Mouse (Mus musculus) neural tube, embryonic 15.5 days (tissue): ENCODE results near the gene Lama2. TPM values are rescaled to one million over a fixed set of nuclear protein-coding genes. Genes with fewer than 3 reads are reported as not detected.
A peak's percentile ranks its signal among the peaks of the same experiment; 100 is the strongest.
"Not testable (repeated sequence)": the region's sequence is repeated elsewhere in the genome, so short reads cannot be mapped to it uniquely, and the experiment has no call there.

Experiments
- ATAC-seq: fragments of 200-750 bp; cut with Nextera tagmentation; 2 replicates; pipeline ENCODE4 v1.8.0; 2017; ENCODE audit warnings: mild to moderate bottlenecking, moderate TSS enrichment, moderate library complexity; ENCODE audit not compliant: low FRiP score
- H3K27ac ChIP-seq: fragments of 300-500 bp; sonication (generic); replicated peaks from 2 replicates; pipeline ENCODE4 v1.5.1; 2015; ENCODE audit warnings: mild to moderate bottlenecking, inconsistent platforms
- H3K27me3 ChIP-seq: fragments of 300-500 bp; sonication (generic); replicated peaks from 2 replicates; pipeline ENCODE4 v1.6.1; 2015; ENCODE audit warnings: inconsistent platforms
- H3K36me3 ChIP-seq: fragments of 300-500 bp; sonication (generic); 2 replicates; pipeline ENCODE4 v1.6.1; 2015; ENCODE audit warnings: inconsistent platforms
- H3K4me1 ChIP-seq: fragments of 300-500 bp; sonication (generic); 2 replicates; pipeline ENCODE4 v1.6.1; 2015; ENCODE audit warnings: inconsistent platforms
- H3K4me2 ChIP-seq: fragments of 300-500 bp; sonication (generic); 2 replicates; pipeline ENCODE4 v1.6.1; 2015; ENCODE audit warnings: inconsistent platforms, mild to moderate bottlenecking, moderate library complexity
- H3K4me3 ChIP-seq: fragments of 300-500 bp; sonication (generic); replicated peaks from 2 replicates; pipeline ENCODE4 v1.5.1; 2015; ENCODE audit warnings: mild to moderate bottlenecking, inconsistent platforms
- H3K9ac ChIP-seq: fragments of 300-500 bp; sonication (generic); replicated peaks from 2 replicates; pipeline ENCODE4 v1.6.1; 2015; ENCODE audit warnings: mild to moderate bottlenecking, inconsistent platforms
- H3K9me3 ChIP-seq: fragments of 300-500 bp; sonication (generic); replicated peaks from 2 replicates; pipeline ENCODE4 v1.6.1; 2016; ENCODE audit warnings: inconsistent platforms
- WGBS: fragments of 180-500 bp; shearing (Covaris S2); methylation state at CpG from one replicate; pipeline ENCODE4 v1.1.7; 2015; ENCODE audit warnings: mixed read lengths; 5-methylcytosine and 5-hydroxymethylcytosine counted together
- polyA plus RNA-seq: library from polyadenylated mRNA; unstranded; fragments of >200 nt; fragmentation: Nextera tagmentation; extraction: Ambion mirVana; gene quantifications from 2 replicates; pipeline ENCODE4 v1.2.1, GENCODE M21; 2015

The Lama2 gene
- polyA plus RNA-seq, 1 experiment from 2014 or later, result 4.5 TPM

- peak; percentile 45; the same call in 1 of the 2 replicates for ATAC-seq
- H3K27me3 ChIP-seq, result no peaks in the 10 kb centered on the region
- WGBS, result 75% methylated on average over 8 of the region's 8 CpGs
Measured at GRCm38 (mm10) chr10:26995182-26995975, 624.2 kb downstream of the Lama2 start.

DNA sequence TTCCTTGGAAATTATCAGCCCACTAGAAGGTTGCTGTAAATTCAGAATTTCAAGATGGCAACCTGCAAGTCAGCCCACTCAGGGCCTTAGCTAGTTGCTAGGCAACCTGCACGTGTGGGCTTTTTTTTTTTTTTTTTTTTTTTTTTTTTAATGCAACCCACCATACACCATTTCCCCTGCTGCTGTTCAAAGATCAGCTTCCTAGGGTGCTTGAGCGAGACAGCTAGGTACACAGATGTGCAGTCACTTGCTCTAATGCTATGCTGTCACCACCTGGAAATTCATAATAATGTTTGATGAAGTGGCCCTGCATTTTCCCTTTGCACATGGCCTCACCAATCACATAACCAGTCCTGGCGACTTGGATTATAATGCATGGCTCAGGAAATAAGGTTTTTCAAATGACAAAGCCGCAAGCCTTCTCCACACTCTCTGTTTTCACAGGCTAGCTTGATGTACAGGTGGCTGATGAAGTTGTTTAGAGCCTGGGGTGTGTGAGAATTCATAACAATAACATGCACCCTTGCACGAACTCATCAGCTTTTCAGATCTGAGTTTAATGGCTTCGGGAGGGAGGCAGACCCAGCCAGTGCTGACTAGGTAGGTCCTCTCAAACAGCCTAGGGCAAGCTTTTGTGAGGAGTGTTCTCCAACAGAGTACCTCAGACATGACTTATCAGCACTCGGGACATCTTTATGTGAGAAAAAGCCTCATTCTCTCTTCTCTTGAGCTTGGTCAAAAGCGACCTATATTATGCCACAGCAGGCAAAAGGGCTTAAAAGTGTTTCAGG, 625.4 kb downstream of the Lama2 start:
- Histone ChIP-seq H3K4me2 (no peak overlapping the region), H3K36me3 (no peaks in the 10 kb centered on the region), H3K9me3 (no peaks in the 10 kb centered on the region), H3K4me1 (peaks cover 5% of the 10 kb centered on the region; the same call in 1 of the 2 replicates), H3K27me3 (no peaks in the 10 kb centered on the region), H3K27ac (no peak overlapping the region; the same call in 1 of the 2 replicates), H3K4me3 (no peak overlapping the region), H3K9ac (no peak overlapping the region)
- WGBS, result 55% methylated on average over 8 of the region's 8 CpGs
- peak; percentile 73 for ATAC-seq

More at GRCm38 (mm10) chr10:26995182-26995975, 624.2 kb downstream of the Lama2 start:
- Histone ChIP-seq H3K27ac (no peak overlapping the region; the same call in 1 of the 2 replicates), H3K4me3 (no peak overlapping the region), H3K4me2 (no peak overlapping the region), H3K9me3 (no peaks in the 10 kb centered on the region), H3K9ac (no peak overlapping the region), H3K4me1 (peaks cover 5% of the 10 kb centered on the region; the same call in 1 of the 2 replicates), H3K36me3 (no peaks in the 10 kb centered on the region)

DNA sequence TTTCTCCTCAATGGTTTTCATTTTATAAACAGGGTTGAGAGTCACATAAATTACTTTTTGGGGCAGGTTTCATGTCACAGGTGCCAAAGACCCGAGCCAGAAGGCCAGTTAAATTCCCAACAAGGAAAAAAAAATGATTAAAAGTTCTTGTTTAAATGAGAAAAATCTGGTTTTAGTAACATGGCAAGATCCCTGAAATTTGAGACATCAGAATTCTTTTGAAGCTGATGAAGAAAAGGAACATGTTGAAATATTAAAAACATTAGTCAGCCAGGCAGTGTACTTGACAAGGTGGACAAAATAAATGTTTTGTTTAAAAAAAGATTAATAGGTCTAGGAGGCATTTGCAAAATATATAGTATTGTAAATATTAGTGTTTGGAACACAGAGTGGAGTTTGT, 634.1 kb downstream of the Lama2 start:
- Histone ChIP-seq H3K4me3 (no peak overlapping the region), H3K9ac (no peak overlapping the region), H3K27me3 (no peaks in the 10 kb centered on the region), H3K27ac (no peak overlapping the region), H3K36me3 (no peaks in the 10 kb centered on the region), H3K4me2 (no peak overlapping the region), H3K9me3 (no peaks in the 10 kb centered on the region), H3K4me1 (no peaks in the 10 kb centered on the region)
- ATAC-seq, result no peak
- WGBS, result 73% methylated on average over 1 of the region's 1 CpGs

DNA sequence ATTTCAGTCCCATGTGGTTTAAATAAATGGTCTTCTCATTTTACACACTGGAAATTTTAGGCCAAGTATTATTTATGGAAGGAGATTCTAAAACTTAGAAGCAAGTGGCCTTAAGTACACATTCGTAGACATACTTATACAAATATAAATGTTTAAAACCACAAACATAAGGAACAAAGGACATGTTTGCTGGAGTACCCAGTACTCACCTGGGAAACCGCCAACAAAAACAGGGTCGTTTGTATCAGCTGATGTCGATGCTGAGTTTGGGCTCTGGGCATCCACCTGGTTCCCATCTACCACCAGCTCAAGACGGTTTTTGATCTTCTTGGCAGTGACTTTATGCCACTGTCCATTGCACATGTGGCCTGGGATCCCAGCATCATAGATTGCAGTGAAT, 635.5 kb downstream of the Lama2 start:
- H3K36me3 ChIP-seq, H3K27me3 ChIP-seq, H3K27ac ChIP-seq, H3K9ac ChIP-seq, H3K4me3 ChIP-seq, H3K4me2 ChIP-seq, H3K4me1 ChIP-seq, H3K9me3 ChIP-seq, ATAC-seq: not testable (repeated sequence)
- WGBS, result 92% methylated on average over 5 of the region's 5 CpGs

- ATAC-seq, result no peak
- H3K27me3 ChIP-seq, result no peaks in the 10 kb centered on the region
- 89% methylated on average over 1 of the region's 1 CpGs for WGBS
- no peaks in the 10 kb centered on the region for H3K36me3 ChIP-seq
- H3K4me3 ChIP-seq, result no peak overlapping the region
- no peaks in the 10 kb centered on the region for H3K4me1 ChIP-seq
- no peak overlapping the region for H3K9ac ChIP-seq
- no peak overlapping the region for H3K27ac ChIP-seq
- H3K4me2 ChIP-seq, result no peak overlapping the region
- no peaks in the 10 kb centered on the region for H3K9me3 ChIP-seq
Measured at GRCm38 (mm10) chr10:26983583-26983982, 636.0 kb downstream of the Lama2 start.

- 81% methylated on average over 2 of the region's 2 CpGs for WGBS
- ATAC-seq, result no peak
- no peak overlapping the region for H3K9ac ChIP-seq
- H3K36me3 ChIP-seq, result no peaks in the 10 kb centered on the region
- no peak overlapping the region for H3K4me3 ChIP-seq
- no peak overlapping the region for H3K4me2 ChIP-seq
- H3K27ac ChIP-seq, result no peak overlapping the region
- no peaks in the 10 kb centered on the region for H3K27me3 ChIP-seq
- H3K9me3 ChIP-seq, result no peaks in the 10 kb centered on the region
- H3K4me1 ChIP-seq, result no peaks in the 10 kb centered on the region
Measured at GRCm38 (mm10) chr10:26982621-26983020, 636.9 kb downstream of the Lama2 start.

DNA sequence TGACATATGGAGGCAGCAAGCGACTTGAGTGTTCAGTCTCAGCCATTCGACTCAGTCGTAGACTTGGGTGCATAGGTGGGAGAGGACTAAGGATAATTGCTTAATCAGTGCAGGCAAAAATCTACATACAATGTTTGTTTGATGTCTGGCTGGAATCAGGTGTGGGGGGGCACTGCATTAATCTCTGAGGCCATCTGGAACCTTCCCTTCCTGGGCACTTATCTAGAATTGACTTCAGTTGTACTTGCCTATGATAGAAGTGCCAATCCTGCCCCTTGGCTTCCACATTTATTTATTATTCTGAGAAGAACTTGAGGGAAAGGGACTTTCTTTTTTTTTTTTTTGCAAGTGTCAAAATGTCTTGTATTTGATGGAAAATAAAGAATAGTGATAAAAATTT, 644.2 kb downstream of the Lama2 start:
- H3K4me2 ChIP-seq, result no peak overlapping the region
- 93% methylated on average over 3 of the region's 3 CpGs for WGBS
- ATAC-seq, result no peak
- no peaks in the 10 kb centered on the region for H3K4me1 ChIP-seq
- H3K36me3 ChIP-seq, result no peaks in the 10 kb centered on the region
- no peak overlapping the region for H3K9ac ChIP-seq
- no peaks in the 10 kb centered on the region for H3K9me3 ChIP-seq
- no peak overlapping the region for H3K4me3 ChIP-seq
- no peaks in the 10 kb centered on the region for H3K27me3 ChIP-seq
- H3K27ac ChIP-seq, result no peak overlapping the region

DNA sequence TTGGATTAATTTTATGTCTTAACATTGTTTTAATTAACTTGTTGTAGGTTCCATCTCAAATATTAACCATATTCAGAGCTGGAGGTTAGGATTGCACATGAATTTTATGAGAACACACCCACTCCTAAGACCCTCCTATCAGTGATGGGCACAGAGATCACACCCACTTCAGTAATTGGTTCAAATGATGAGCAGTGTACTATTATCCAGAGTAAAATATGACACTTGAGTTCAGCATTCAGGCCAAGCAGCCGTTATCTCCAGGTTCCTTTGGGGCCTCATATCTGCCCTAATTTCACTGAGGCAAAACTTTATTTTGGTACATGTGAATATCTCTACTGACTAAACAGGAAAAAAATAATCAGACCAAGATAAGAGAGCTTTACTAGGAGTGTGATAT, 645.3 kb downstream of the Lama2 start:
- WGBS, result 66% methylated on average over 1 of the region's 1 CpGs
- Histone ChIP-seq H3K4me1 (no peaks in the 10 kb centered on the region), H3K4me3 (no peak overlapping the region), H3K9ac (no peak overlapping the region), H3K9me3 (no peaks in the 10 kb centered on the region), H3K27ac (no peak overlapping the region), H3K27me3 (no peaks in the 10 kb centered on the region), H3K36me3 (no peaks in the 10 kb centered on the region), H3K4me2 (no peak overlapping the region)
- ATAC-seq, result no peak

DNA sequence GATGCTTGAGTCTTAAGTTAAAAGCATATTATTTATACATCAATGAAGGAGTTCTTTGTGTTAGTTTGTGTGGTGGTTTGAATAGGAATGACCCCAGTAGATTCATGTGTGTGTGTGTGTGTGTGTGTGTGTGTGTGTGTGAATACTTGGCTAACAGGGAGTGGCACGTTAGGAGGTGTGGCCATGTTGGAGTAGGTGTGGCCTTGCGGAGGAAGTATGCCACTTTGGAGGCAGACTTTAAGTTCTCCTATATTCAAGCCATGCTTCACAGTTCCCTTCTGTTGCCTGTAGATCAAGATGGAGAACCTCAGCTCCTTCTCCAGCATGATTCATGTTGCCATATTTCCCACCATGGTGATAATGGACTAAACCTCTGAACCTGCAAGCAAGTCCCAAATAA, 646.0 kb downstream of the Lama2 start:
- ATAC-seq, result no peak
- no peak overlapping the region for H3K4me3 ChIP-seq
- no peaks in the 10 kb centered on the region for H3K4me1 ChIP-seq
- H3K36me3 ChIP-seq, result no peaks in the 10 kb centered on the region
- no peak overlapping the region for H3K9ac ChIP-seq
- H3K27ac ChIP-seq, result no peak overlapping the region
- no peaks in the 10 kb centered on the region for H3K27me3 ChIP-seq
- H3K4me2 ChIP-seq, result no peak overlapping the region
- WGBS, result 92% methylated on average over 2 of the region's 2 CpGs
- H3K9me3 ChIP-seq, result no peaks in the 10 kb centered on the region

DNA sequence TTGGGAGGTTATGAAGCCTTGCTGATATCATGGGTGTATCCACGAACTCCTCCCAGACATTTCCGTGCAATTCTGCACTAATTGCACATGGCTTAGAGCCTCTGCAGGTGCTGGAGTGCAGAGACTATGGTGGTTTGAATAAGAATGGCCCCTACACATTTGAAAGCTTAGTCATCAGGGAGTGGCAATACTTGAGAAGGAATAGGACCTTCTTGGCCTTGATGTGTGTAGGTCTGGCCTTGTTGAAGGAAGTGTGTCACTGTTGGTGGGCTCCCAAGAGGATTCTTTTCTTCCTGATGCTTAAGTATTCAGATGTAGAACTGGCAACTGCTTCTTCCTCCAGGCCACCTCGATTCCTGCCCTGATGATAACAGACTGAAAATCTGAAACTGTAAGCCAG, 661.0 kb downstream of the Lama2 start:
- Histone ChIP-seq H3K9ac (no peak overlapping the region), H3K9me3 (no peaks in the 10 kb centered on the region), H3K27me3 (no peaks in the 10 kb centered on the region), H3K4me1 (no peaks in the 10 kb centered on the region), H3K27ac (no peak overlapping the region), H3K4me3 (no peak overlapping the region), H3K4me2 (no peak overlapping the region), H3K36me3 (no peaks in the 10 kb centered on the region)
- 86% methylated on average over 3 of the region's 3 CpGs for WGBS
- ATAC-seq, result no peak

DNA sequence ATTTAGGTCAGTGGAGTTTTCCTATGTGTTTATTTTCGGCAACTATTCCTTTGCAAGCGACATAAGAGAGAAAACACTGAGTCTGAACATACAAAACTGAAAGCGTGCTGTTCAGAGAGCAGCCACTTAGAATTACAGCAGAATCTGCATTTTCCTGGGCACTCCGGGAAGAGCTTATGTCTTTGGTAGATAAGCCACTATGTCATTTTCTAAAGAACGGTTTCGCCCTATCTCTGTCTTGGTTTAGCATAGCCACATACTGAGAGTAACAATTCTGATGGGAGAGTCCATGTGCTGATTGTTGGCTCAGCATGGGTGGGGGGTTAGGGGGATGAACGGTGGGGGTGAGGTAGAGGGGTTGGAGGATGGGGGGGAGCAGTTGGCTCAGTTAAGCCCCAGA, 669.1 kb downstream of the Lama2 start:
- no peak for ATAC-seq
- H3K4me1 ChIP-seq, result no peaks in the 10 kb centered on the region
- H3K27me3 ChIP-seq, result no peaks in the 10 kb centered on the region
- no peak overlapping the region for H3K4me2 ChIP-seq
- H3K4me3 ChIP-seq, result no peak overlapping the region
- no peak overlapping the region for H3K9ac ChIP-seq
- no peak overlapping the region for H3K27ac ChIP-seq
- H3K36me3 ChIP-seq, result no peaks in the 10 kb centered on the region
- WGBS, result 88% methylated on average over 7 of the region's 7 CpGs
- no peaks in the 10 kb centered on the region for H3K9me3 ChIP-seq

- H3K27ac ChIP-seq, result no peak overlapping the region
- H3K9me3 ChIP-seq, result no peaks in the 10 kb centered on the region
- 83% methylated on average over 8 of the region's 8 CpGs for WGBS
- H3K36me3 ChIP-seq, result no peaks in the 10 kb centered on the region
- no peak overlapping the region for H3K4me3 ChIP-seq
- no peak for ATAC-seq
- no peaks in the 10 kb centered on the region for H3K4me1 ChIP-seq
- H3K4me2 ChIP-seq, result no peak overlapping the region
- H3K27me3 ChIP-seq, result no peaks in the 10 kb centered on the region
- H3K9ac ChIP-seq, result no peak overlapping the region
Measured at GRCm38 (mm10) chr10:26949667-26950066, 669.9 kb downstream of the Lama2 start.
